Mouse (Mus musculus) kidney, postnatal 0 days (tissue): Measurements from ENCODE around the gene Nrxn3. TPM values are rescaled to one million over a fixed set of nuclear protein-coding genes. Genes with fewer than 3 reads are reported as not detected.

Source experiments
- ATAC-seq: fragments of 200-750 bp; cut with Nextera tagmentation; replicated peaks from 2 replicates; pipeline ENCODE4 v1.8.0; 2017; ENCODE audit warnings: low read depth, moderate number of reproducible peaks, moderate TSS enrichment, moderate library complexity; ENCODE audit not compliant: low FRiP score
- DNase-seq: peaks from one replicate; pipeline ENCODE4 v3.0.0-alpha.2; 2016; ENCODE audit warnings: low spot score
- H3K27ac ChIP-seq: fragments of 300-500 bp; sonication (generic); 2 replicates; pipeline ENCODE4 v1.5.1; 2014; ENCODE audit warnings: mild to moderate bottlenecking
- H3K27me3 ChIP-seq: fragments of 300-500 bp; sonication (generic); 2 replicates; pipeline ENCODE4 v1.6.1; 2014; ENCODE audit warnings: low read length, mixed read lengths; ENCODE audit not compliant: insufficient read depth
- H3K36me3 ChIP-seq: fragments of 300-500 bp; sonication (generic); 2 replicates; pipeline ENCODE4 v1.6.1; 2014; ENCODE audit warnings: low read length, mixed read lengths; ENCODE audit not compliant: insufficient read depth
- H3K4me1 ChIP-seq: fragments of 300-500 bp; sonication (generic); replicated peaks from 2 replicates; pipeline ENCODE4 v1.6.1; 2014; ENCODE audit warnings: antibody characterized with exemption, low read length, mixed read lengths; ENCODE audit not compliant: insufficient read depth
- H3K4me2 ChIP-seq: fragments of 300-500 bp; sonication (generic); 2 replicates; pipeline ENCODE4 v1.6.1; 2014; ENCODE audit warnings: mild to moderate bottlenecking, low read length, moderate library complexity, mixed read lengths
- H3K4me3 ChIP-seq: fragments of 300-500 bp; sonication (generic); replicated peaks from 2 replicates; pipeline ENCODE4 v1.5.1; 2014; ENCODE audit warnings: low read depth, low read length
- H3K9ac ChIP-seq: fragments of 300-500 bp; sonication (generic); 2 replicates; pipeline ENCODE4 v1.6.1; 2014; ENCODE audit warnings: low read depth, low read length
- H3K9me3 ChIP-seq: fragments of 300-500 bp; sonication (generic); replicated peaks from 2 replicates; pipeline ENCODE4 v1.6.1; 2016; ENCODE audit warnings: low read length, inconsistent platforms, mixed read lengths
- CTCF ChIP-seq: IDR thresholded peaks from 2 replicates; pipeline ENCODE4 v1.5.1; 2016; ENCODE audit warnings: antibody characterized with exemption, low read depth, mild to moderate bottlenecking, moderate library complexity
- WGBS: fragments of 180-500 bp; shearing (Covaris S2); extraction: QIAGEN DNeasy Blood & Tissue Kit; methylation state at CpG from one replicate; pipeline ENCODE4 v1.1.7; 2014; 5-methylcytosine and 5-hydroxymethylcytosine counted together
- polyA plus RNA-seq: library from polyadenylated mRNA; unstranded; fragments of >200 nt; fragmentation: Nextera tagmentation; extraction: Ambion mirVana; gene quantifications from 2 replicates; pipeline ENCODE4 v1.2.1, GENCODE M21; 2015

The Nrxn3 gene
- polyA plus RNA-seq, 1 experiment from 2014 or later = 3.0 TPM

DNA sequence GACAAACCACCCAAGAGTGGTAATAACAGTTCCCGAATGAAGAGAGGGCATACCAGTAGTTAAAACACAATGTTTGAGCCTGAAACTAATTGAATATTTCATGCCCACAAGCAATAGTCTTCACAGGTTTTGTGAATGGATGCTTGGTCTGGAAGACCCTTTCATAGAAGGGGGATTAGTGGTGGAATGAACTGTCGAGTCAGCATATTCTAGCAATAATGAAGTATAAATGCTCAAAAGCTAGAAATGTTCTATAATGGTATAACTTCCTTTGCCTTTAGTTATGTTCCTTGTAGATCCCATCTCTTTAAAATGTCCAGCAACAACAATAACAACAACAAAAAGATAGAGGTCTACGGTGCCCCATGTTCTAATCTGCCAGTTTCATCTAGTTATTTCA is 1475.3 kb downstream of the Nrxn3 start:
- no peaks in the 10 kb centered on the region for H3K4me1 ChIP-seq
- H3K36me3 ChIP-seq = no peaks in the 10 kb centered on the region
- no peak overlapping the region for H3K4me3 ChIP-seq
- no peak for TF ChIP-seq CTCF
- H3K27me3 ChIP-seq = no peaks in the 10 kb centered on the region
- H3K27ac ChIP-seq = no peak overlapping the region
- no peak overlapping the region for H3K4me2 ChIP-seq
- 93% methylated on average over 3 of the region's 3 CpGs for WGBS
- DNase-seq = no peak
- H3K9me3 ChIP-seq = no peaks in the 10 kb centered on the region
- ATAC-seq = no peak
- H3K9ac ChIP-seq = no peak overlapping the region

GRCm38 (mm10) chr12:90202501-90202900 is 1479.8 kb downstream of the Nrxn3 start:
- Histone ChIP-seq H3K4me1 (no peaks in the 10 kb centered on the region), H3K27me3 (no peaks in the 10 kb centered on the region), H3K4me3 (no peak overlapping the region), H3K9me3 (no peaks in the 10 kb centered on the region), H3K27ac (no peak overlapping the region), H3K36me3 (no peaks in the 10 kb centered on the region), H3K4me2 (no peak overlapping the region), H3K9ac (no peak overlapping the region)
- no peak for ATAC-seq
- no peak for TF ChIP-seq CTCF
- WGBS = 91% methylated on average over 1 of the region's 1 CpGs
- DNase-seq = no peak

GRCm38 (mm10) chr12:90211410-90211809 is 1488.7 kb downstream of the Nrxn3 start:
- no peak for ATAC-seq
- H3K9me3 ChIP-seq = no peaks in the 10 kb centered on the region

DNA sequence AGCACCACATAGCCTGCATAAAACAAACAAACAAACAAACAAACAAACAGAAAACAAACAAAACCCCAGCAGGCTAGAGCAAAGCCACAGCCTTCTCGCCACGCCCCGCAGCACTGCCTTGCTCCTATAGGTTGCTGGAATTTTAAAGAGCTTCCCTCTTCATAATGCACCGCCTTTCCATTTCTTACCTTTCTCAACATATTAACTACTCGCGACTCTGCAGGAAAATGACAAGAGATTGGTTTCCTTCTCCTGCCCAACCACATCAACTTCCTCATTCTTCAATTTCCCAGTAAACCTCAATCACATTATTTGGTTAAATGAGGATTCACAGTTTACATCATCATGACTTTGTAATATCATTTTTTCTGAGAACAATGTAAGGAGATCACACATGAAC is 1494.4 kb downstream of the Nrxn3 start:
- Histone ChIP-seq H3K4me1 (no peaks in the 10 kb centered on the region), H3K9me3 (no peaks in the 10 kb centered on the region), H3K27me3 (no peaks in the 10 kb centered on the region), H3K9ac (no peak overlapping the region), H3K4me2 (no peak overlapping the region), H3K4me3 (no peak overlapping the region), H3K36me3 (no peaks in the 10 kb centered on the region), H3K27ac (no peak overlapping the region)
- no peak for DNase-seq
- ATAC-seq = no peak
- no peak for TF ChIP-seq CTCF
- WGBS = 89% methylated on average over 6 of the region's 6 CpGs

More at GRCm38 (mm10) chr12:90211410-90211809, 1488.7 kb downstream of the Nrxn3 start:
- Histone ChIP-seq H3K36me3 (no peaks in the 10 kb centered on the region), H3K4me1 (no peaks in the 10 kb centered on the region), H3K27ac (no peak overlapping the region), H3K9ac (no peak overlapping the region), H3K27me3 (no peaks in the 10 kb centered on the region), H3K4me3 (no peak overlapping the region), H3K4me2 (no peak overlapping the region)
- TF ChIP-seq CTCF = no peak
- no peak for DNase-seq
- 69% methylated on average over 2 of the region's 2 CpGs for WGBS

DNA sequence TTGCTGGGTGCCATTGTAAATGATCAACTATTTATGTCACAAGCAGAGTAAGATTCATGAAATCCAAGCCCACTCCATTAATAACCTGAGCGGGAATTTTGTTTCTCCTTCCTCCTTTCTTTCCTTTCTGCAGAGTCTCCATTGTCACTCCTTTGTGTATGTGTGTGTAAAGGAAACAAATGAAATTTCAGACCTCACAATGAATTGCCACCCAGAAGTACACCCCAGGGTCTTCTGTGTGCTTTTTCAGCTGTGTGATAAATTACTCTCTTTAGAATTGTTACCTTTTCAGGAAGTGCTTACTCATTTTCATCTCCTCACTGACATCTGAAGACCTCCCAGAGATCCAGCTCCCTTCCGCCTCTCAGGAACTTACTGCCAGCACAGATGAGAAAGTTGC is 1506.4 kb downstream of the Nrxn3 start:
- Histone ChIP-seq H3K9me3 (no peaks in the 10 kb centered on the region), H3K9ac (no peak overlapping the region), H3K36me3 (no peaks in the 10 kb centered on the region), H3K4me1 (no peaks in the 10 kb centered on the region), H3K4me2 (no peak overlapping the region), H3K27ac (no peak overlapping the region), H3K27me3 (no peaks in the 10 kb centered on the region), H3K4me3 (no peak overlapping the region)
- 28% methylated on average over 2 of the region's 2 CpGs for WGBS
- DNase-seq (peak; percentile 42), ATAC-seq (no peak)
- no peak for TF ChIP-seq CTCF

- no peak overlapping the region for H3K4me3 ChIP-seq
- no peaks in the 10 kb centered on the region for H3K36me3 ChIP-seq
- H3K4me2 ChIP-seq = no peak overlapping the region
- no peak for TF ChIP-seq CTCF
- H3K4me1 ChIP-seq = no peaks in the 10 kb centered on the region
- DNase-seq = no peak
- H3K27ac ChIP-seq = no peak overlapping the region
- H3K27me3 ChIP-seq = no peaks in the 10 kb centered on the region
- 10% methylated on average over 5 of the region's 5 CpGs for WGBS
- no peak overlapping the region for H3K9ac ChIP-seq
- ATAC-seq = no peak
- H3K9me3 ChIP-seq = no peaks in the 10 kb centered on the region
These were observed 1513.4 kb downstream of the Nrxn3 start for GRCm38 (mm10) chr12:90236093-90236492.

- no peak for ATAC-seq
These were observed 1537.6 kb downstream of the Nrxn3 start for GRCm38 (mm10) chr12:90260301-90260700.

More at GRCm38 (mm10) chr12:90260301-90260700, 1537.6 kb downstream of the Nrxn3 start:
- H3K4me1 ChIP-seq = no peaks in the 10 kb centered on the region
- no peak overlapping the region for H3K27ac ChIP-seq
- DNase-seq = peak; percentile 63
- no peak for TF ChIP-seq CTCF
- H3K36me3 ChIP-seq = no peaks in the 10 kb centered on the region
- 7% methylated on average over 4 of the region's 4 CpGs for WGBS
- H3K4me3 ChIP-seq = no peak overlapping the region
- no peak overlapping the region for H3K4me2 ChIP-seq
- H3K9ac ChIP-seq = no peak overlapping the region
- H3K9me3 ChIP-seq = no peaks in the 10 kb centered on the region
- no peaks in the 10 kb centered on the region for H3K27me3 ChIP-seq
